29 mouse cellular contexts compared by ENCODE assay signal in the genomic region with DNA sequence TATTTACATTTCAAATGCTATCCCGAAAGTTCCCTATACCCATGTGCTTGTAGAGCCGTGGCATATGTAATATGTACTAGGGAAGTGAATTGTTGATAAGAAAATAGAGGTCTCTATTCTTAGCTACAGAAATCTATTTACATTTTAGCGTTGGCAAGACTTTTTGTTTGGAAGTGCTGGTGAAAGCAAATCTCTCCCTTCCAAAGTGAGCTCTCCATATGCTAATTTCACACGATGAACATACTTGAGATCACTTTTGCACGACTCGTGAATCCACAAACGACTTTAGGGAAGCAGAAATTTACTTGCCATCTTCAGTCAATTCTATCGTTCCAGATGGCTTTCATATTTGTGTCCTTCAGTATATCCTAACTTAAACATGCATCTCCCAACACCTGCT. TPM values are rescaled to one million over a fixed set of nuclear protein-coding genes. Genes with fewer than 3 reads are reported as not detected.
"Had no signal": no experiment of that assay in that cellular context is flagged by ENCODE, and none has a peak within 500 bp of the region (broad histone marks: within the 10 kb centered on the region; RNA-seq: fewer than 3 reads in every experiment).

No protein-coding gene starts in this region.

- H3K9me3 ChIP-seq: heart, embryonic 13.5 days; heart, embryonic 15.5 days; hindbrain, embryonic 13.5 days; hindbrain, embryonic 15.5 days; kidney, embryonic 15.5 days; limb, embryonic 13.5 days; limb, embryonic 15.5 days; liver, embryonic 12.5 days had no signal

- H3K27me3 ChIP-seq: heart, embryonic 13.5 days; heart, embryonic 15.5 days; hindbrain, embryonic 13.5 days; hindbrain, embryonic 15.5 days; kidney, embryonic 15.5 days; limb, embryonic 13.5 days; limb, embryonic 15.5 days; liver, embryonic 12.5 days had no signal

- H3K36me3 ChIP-seq: heart, embryonic 13.5 days; heart, embryonic 15.5 days; hindbrain, embryonic 13.5 days; hindbrain, embryonic 15.5 days; kidney, embryonic 15.5 days; limb, embryonic 13.5 days; limb, embryonic 15.5 days; liver, embryonic 12.5 days had no signal

- H3K9ac ChIP-seq: heart, embryonic 13.5 days; heart, embryonic 15.5 days; hindbrain, embryonic 13.5 days; hindbrain, embryonic 15.5 days; kidney, embryonic 15.5 days; limb, embryonic 13.5 days; limb, embryonic 15.5 days; liver, embryonic 12.5 days; liver, embryonic 14.5 days had no signal

- H3K4me1 ChIP-seq: hindbrain, embryonic 13.5 days; hindbrain, embryonic 15.5 days; kidney, embryonic 15.5 days; limb, embryonic 13.5 days; limb, embryonic 15.5 days; liver, embryonic 12.5 days had no signal

- DNase-seq: gastrocnemius, adult 2 months; gastrocnemius, postnatal 14 days; gastrocnemius, postnatal 36 days; heart, adult 11 months; heart, adult 2 months; heart, postnatal 14 days; heart, postnatal 36 days; kidney, adult 11 months; kidney, adult 2 months; kidney, adult 9 months; kidney, postnatal 14 days; kidney, postnatal 36 days; layer of hippocampus, adult 9-11 months; layer of hippocampus, postnatal 36 days; left cerebral cortex, postnatal 4 days had no signal

- H3K4me2 ChIP-seq: heart, embryonic 11.5 days; heart, embryonic 13.5 days; heart, embryonic 15.5 days; hindbrain, embryonic 13.5 days; hindbrain, embryonic 15.5 days; kidney, embryonic 15.5 days; limb, embryonic 13.5 days; limb, embryonic 15.5 days; liver, embryonic 12.5 days had no signal

- ATAC-seq: hindbrain, postnatal 0 days; intestine, embryonic 16.5 days; liver, embryonic 12.5 days had no signal

- H3K4me3 ChIP-seq: gastrocnemius, adult 2 months; heart, adult 2 months; heart, embryonic 13.5 days; heart, embryonic 15.5 days; hindbrain, embryonic 13.5 days; hindbrain, embryonic 15.5 days; kidney, embryonic 15.5 days; limb, embryonic 13.5 days; limb, embryonic 15.5 days; liver, embryonic 12.5 days had no signal

- H3K27ac ChIP-seq: gastrocnemius, adult 2 months; heart, adult 2 months; heart, embryonic 13.5 days; heart, embryonic 15.5 days; hindbrain, embryonic 13.5 days; hindbrain, embryonic 15.5 days; hindbrain, postnatal 0 days; kidney, embryonic 15.5 days; kidney, postnatal 0 days; limb, embryonic 13.5 days; limb, embryonic 15.5 days; liver, embryonic 12.5 days; liver, embryonic 14.5 days had no signal

RNA-seq across cellular contexts. Expression of gene Otogl, which starts 36.7 kb away (rescaled TPM):
- polyA plus RNA-seq: liver, adult 2 months had no signal
